32 mouse cellular contexts compared by ENCODE assay signal in the genomic region with DNA sequence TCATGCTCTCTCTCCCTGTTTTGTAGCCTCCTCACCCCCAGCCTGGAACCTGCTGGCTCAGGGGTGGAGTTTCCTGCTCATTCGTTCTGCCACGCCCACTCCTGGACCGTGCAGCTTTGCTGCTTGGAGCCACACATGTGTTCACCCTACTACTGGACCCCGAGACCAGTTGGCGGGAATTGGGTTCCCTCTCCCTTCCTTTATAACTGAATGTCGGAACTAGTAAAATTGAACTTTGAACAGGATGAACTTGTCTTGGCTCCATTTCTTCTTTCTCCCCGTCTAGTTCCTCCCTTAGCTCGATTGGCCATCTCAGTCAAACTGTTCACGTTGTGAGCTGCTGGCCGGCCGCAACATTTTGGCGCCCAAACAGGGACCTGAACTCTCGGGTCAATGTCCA.
"Had no signal": no experiment of that assay in that cellular context is flagged by ENCODE, and none has a peak within 500 bp of the region (broad histone marks: within the 10 kb centered on the region; RNA-seq: fewer than 3 reads in every experiment).

No protein-coding gene starts in this region.

- H3K27ac ChIP-seq: limb, embryonic 10.5 days; limb, embryonic 12.5 days; limb, embryonic 13.5 days; limb, embryonic 15.5 days; liver, embryonic 12.5 days; liver, embryonic 13.5 days; liver, embryonic 14.5 days; liver, embryonic 15.5 days; lung, embryonic 15.5 days; macrophage; midbrain, embryonic 10.5 days; midbrain, embryonic 12.5 days; midbrain, embryonic 13.5 days; midbrain, embryonic 15.5 days; neural tube, embryonic 12.5 days had no signal

- H3K4me1 ChIP-seq: limb, embryonic 10.5 days; limb, embryonic 12.5 days; limb, embryonic 15.5 days; neural tube, embryonic 12.5 days had no signal

- DNase-seq: left cerebral cortex, postnatal 4 days; liver; liver, embryonic 13.5 days; liver, postnatal 0 days; lung, adult 18-20 months; lung, adult 2 months; lung, embryonic 14.5 days; lung, postnatal 10 days; lung, postnatal 14 days; lung, postnatal 36 days; lung, postnatal 4 days; midbrain, embryonic 14.5 days had no signal

- H3K9ac ChIP-seq: limb, embryonic 12.5 days; limb, embryonic 13.5 days; limb, embryonic 15.5 days; liver, embryonic 12.5 days; liver, embryonic 13.5 days; liver, embryonic 14.5 days; liver, embryonic 15.5 days; liver, postnatal 0 days; lung, embryonic 14.5 days; lung, embryonic 15.5 days; midbrain, embryonic 12.5 days; midbrain, embryonic 13.5 days; midbrain, embryonic 15.5 days; neural tube, embryonic 12.5 days had no signal

- H3K27me3 ChIP-seq: limb, embryonic 12.5 days; limb, embryonic 13.5 days; limb, embryonic 15.5 days; liver, embryonic 13.5 days; liver, embryonic 15.5 days; lung, embryonic 15.5 days; midbrain, embryonic 13.5 days; midbrain, embryonic 15.5 days; neural tube, embryonic 12.5 days had no signal

- H3K4me3 ChIP-seq: limb, embryonic 10.5 days; limb, embryonic 12.5 days; limb, embryonic 13.5 days; limb, embryonic 15.5 days; liver, embryonic 12.5 days; liver, embryonic 13.5 days; liver, embryonic 15.5 days; lung, embryonic 15.5 days; megakaryocyte, embryonic 14.5 days; midbrain, embryonic 10.5 days; midbrain, embryonic 12.5 days; midbrain, embryonic 13.5 days; midbrain, embryonic 15.5 days; myocyte; neural tube, embryonic 12.5 days had no signal

- H3K9me3 ChIP-seq: limb, embryonic 15.5 days; liver, embryonic 13.5 days; liver, embryonic 15.5 days; lung, embryonic 15.5 days; midbrain, embryonic 12.5 days; midbrain, embryonic 15.5 days; neural tube, embryonic 12.5 days had no signal

- H3K36me3 ChIP-seq: limb, embryonic 10.5 days; limb, embryonic 12.5 days; limb, embryonic 13.5 days; limb, embryonic 15.5 days; liver, embryonic 12.5 days; liver, embryonic 13.5 days; liver, embryonic 15.5 days; lung, embryonic 15.5 days; midbrain, embryonic 10.5 days; midbrain, embryonic 12.5 days; midbrain, embryonic 13.5 days; midbrain, embryonic 15.5 days; neural tube, embryonic 12.5 days had no signal

- ATAC-seq: liver, embryonic 12.5 days; liver, postnatal 0 days; lung, postnatal 0 days; midbrain, embryonic 13.5 days; midbrain, embryonic 15.5 days; midbrain, embryonic 16.5 days had no signal

- H3K4me2 ChIP-seq: limb, embryonic 12.5 days; limb, embryonic 13.5 days; limb, embryonic 15.5 days; liver, embryonic 11.5 days; liver, embryonic 12.5 days; liver, embryonic 13.5 days; liver, embryonic 15.5 days; lung, embryonic 14.5 days; lung, embryonic 15.5 days; midbrain, embryonic 11.5 days; midbrain, embryonic 12.5 days; midbrain, embryonic 13.5 days; midbrain, embryonic 15.5 days; neural tube, embryonic 12.5 days had no signal
